Mouse (Mus musculus) forebrain, embryonic 11.5 days (tissue): ENCODE results near the gene Obscn. TPM values are rescaled to one million over a fixed set of nuclear protein-coding genes. Genes with fewer than 3 reads are reported as not detected.

Source experiments
- ATAC-seq: fragments of 200-750 bp; cut with Nextera tagmentation; replicated peaks from 2 replicates; pipeline ENCODE4 v1.8.0; 2017; ENCODE audit warnings: moderate TSS enrichment; ENCODE audit not compliant: low FRiP score
- DNase-seq: peaks from one replicate; pipeline ENCODE4 v3.0.0-alpha.2; 2017; ENCODE audit warnings: low spot score
- H3K27ac ChIP-seq: fragments of 300-500 bp; sonication (generic); 2 replicates; pipeline ENCODE4 v1.5.1; 2014; ENCODE audit warnings: low read depth, low read length
- H3K27me3 ChIP-seq: fragments of 300-500 bp; sonication (generic); 2 replicates; pipeline ENCODE4 v1.6.1; 2014; ENCODE audit warnings: mild to moderate bottlenecking, low read length, mixed read lengths; ENCODE audit not compliant: control insufficient read depth, insufficient read depth
- H3K36me3 ChIP-seq: fragments of 300-500 bp; sonication (generic); 2 replicates; pipeline ENCODE4 v1.6.1; 2014; ENCODE audit warnings: mild to moderate bottlenecking, low read length, moderate library complexity, mixed read lengths; ENCODE audit not compliant: control insufficient read depth, insufficient read depth
- H3K4me1 ChIP-seq: fragments of 300-500 bp; sonication (generic); replicated peaks from 2 replicates; pipeline ENCODE4 v1.6.1; 2014; ENCODE audit warnings: low read length, mixed read lengths; ENCODE audit not compliant: control insufficient read depth, insufficient read depth
- H3K4me2 ChIP-seq: fragments of 300-500 bp; sonication (generic); 2 replicates; pipeline ENCODE4 v1.6.1; 2014; ENCODE audit warnings: low read depth, mild to moderate bottlenecking, low read length, moderate library complexity, mixed read lengths; ENCODE audit not compliant: severe bottlenecking
- H3K4me3 ChIP-seq: fragments of 300-500 bp; sonication (generic); 2 replicates; pipeline ENCODE4 v1.5.1; 2014; ENCODE audit warnings: low read depth, low read length
- H3K9ac ChIP-seq: fragments of 300-500 bp; sonication (generic); 2 replicates; pipeline ENCODE4 v1.6.1; 2014; ENCODE audit warnings: low read length
- H3K9me3 ChIP-seq: fragments of 300-500 bp; sonication (generic); 2 replicates; pipeline ENCODE4 v1.6.1; 2016; ENCODE audit warnings: low read length, mixed read lengths; ENCODE audit not compliant: control insufficient read depth
- WGBS: fragments of 180-500 bp; shearing (Covaris S2); extraction: QIAGEN DNeasy Blood & Tissue Kit; methylation state at CpG from one replicate; pipeline ENCODE4 v1.1.7; 2014; 5-methylcytosine and 5-hydroxymethylcytosine counted together
- polyA plus RNA-seq: library from polyadenylated mRNA; unstranded; fragments of >200 nt; fragmentation: Nextera tagmentation; extraction: Ambion mirVana; gene quantifications from 2 replicates; pipeline ENCODE4 v1.2.1, GENCODE M21; 2014

Obscn gene
- polyA plus RNA-seq, 1 experiment from 2014 or later = 0.04 TPM

- Histone ChIP-seq H3K4me3 (peak overlapping the region; percentile 4; the same call in 1 of the 2 replicates), H3K4me2 (peak overlapping the region; percentile 13), H3K27ac (no peak overlapping the region), H3K9ac (no peak overlapping the region), H3K9me3 (no peaks in the 10 kb centered on the region), H3K4me1 (peaks cover 2% of the 10 kb centered on the region; the same call in 1 of the 2 replicates), H3K36me3 (no peaks in the 10 kb centered on the region), H3K27me3 (peaks cover 42% of the 10 kb centered on the region)
- DNase-seq (no peak), ATAC-seq (no peak)
- WGBS = 7% methylated on average over 55 of the region's 55 CpGs
Observed at GRCm38 (mm10) chr11:59135051-59135820, 966 bp downstream of the Obscn start.

GRCm38 (mm10) chr11:59134373-59134997 is 1.7 kb downstream of the Obscn start:
- Histone ChIP-seq H3K27me3 (peaks cover 42% of the 10 kb centered on the region), H3K9ac (no peak overlapping the region), H3K4me2 (0 out of 2 replicates have a peak overlapping the region, but pooled peaks have one; percentile 20), H3K4me3 (no peak overlapping the region), H3K9me3 (no peaks in the 10 kb centered on the region), H3K4me1 (peaks cover 2% of the 10 kb centered on the region; the same call in 1 of the 2 replicates), H3K36me3 (no peaks in the 10 kb centered on the region), H3K27ac (no peak overlapping the region)
- DNase-seq (no peak), ATAC-seq (no peak)
- WGBS = 7% methylated on average over 35 of the region's 35 CpGs

DNA sequence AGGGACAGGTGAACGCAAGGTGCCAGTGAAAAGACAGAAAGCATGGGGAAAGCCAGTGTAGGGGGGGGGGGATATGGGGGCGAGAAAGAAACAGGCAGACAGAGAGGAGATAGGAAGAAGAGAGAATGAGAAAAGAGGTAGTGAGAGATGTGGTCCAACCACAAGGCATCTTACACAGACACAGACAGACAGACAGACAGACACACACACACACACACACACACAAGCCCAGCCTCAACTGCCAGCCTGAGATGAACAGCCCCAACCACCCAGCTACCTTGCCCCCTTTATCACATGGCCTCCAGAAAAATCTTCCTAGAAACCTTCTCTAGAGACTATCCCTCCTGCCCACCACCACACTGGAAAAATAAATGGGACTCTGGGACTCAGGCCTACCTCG is 4.1 kb downstream of the Obscn start:
- no peak overlapping the region for H3K27ac ChIP-seq
- WGBS = 75% methylated on average over 3 of the region's 3 CpGs
- H3K4me3 ChIP-seq = no peak overlapping the region
- no peaks in the 10 kb centered on the region for H3K36me3 ChIP-seq
- H3K9me3 ChIP-seq = no peaks in the 10 kb centered on the region
- no peak overlapping the region for H3K9ac ChIP-seq
- peaks cover 2% of the 10 kb centered on the region; the same call in 1 of the 2 replicates for H3K4me1 ChIP-seq
- no peak overlapping the region for H3K4me2 ChIP-seq
- ATAC-seq (no peak), DNase-seq (no peak)
- peaks cover 36% of the 10 kb centered on the region for H3K27me3 ChIP-seq

- Histone ChIP-seq H3K4me1 (peaks cover 2% of the 10 kb centered on the region; the same call in 1 of the 2 replicates), H3K27me3 (peaks cover 29% of the 10 kb centered on the region), H3K9me3 (no peaks in the 10 kb centered on the region), H3K36me3 (no peaks in the 10 kb centered on the region), H3K4me2 (no peak overlapping the region), H3K4me3 (no peak overlapping the region), H3K9ac (no peak overlapping the region), H3K27ac (no peak overlapping the region)
- ATAC-seq (no peak), DNase-seq (no peak)
- 75% methylated on average over 18 of the region's 18 CpGs for whole genome bisulfite sequencing
Observed at GRCm38 (mm10) chr11:59131348-59131919, 4.8 kb downstream of the Obscn start.

DNA sequence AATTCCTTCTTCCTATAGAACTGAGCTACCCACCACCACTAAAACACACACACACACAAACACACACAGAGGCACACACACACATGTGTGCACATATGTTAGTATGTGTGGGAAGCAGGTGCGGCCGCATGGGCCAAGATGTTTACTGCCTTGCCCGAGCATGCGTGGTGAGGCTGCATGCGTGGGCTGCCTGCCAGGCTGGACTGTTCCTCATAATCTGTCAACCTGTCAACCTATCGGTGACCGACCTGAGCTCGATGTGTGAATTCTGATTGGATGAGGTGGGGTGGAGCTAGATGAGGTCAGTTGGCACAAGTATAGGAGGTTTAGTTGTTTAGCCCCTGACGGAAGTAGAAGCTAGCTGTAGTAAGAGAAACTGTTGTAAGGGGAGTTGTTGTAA is 5.4 kb downstream of the Obscn start:
- H3K9ac ChIP-seq = no peak overlapping the region
- no peak overlapping the region for H3K27ac ChIP-seq
- no peaks in the 10 kb centered on the region for H3K9me3 ChIP-seq
- H3K36me3 ChIP-seq = no peaks in the 10 kb centered on the region
- no peak overlapping the region for H3K4me2 ChIP-seq
- H3K4me3 ChIP-seq = no peak overlapping the region
- H3K4me1 ChIP-seq = peaks cover 2% of the 10 kb centered on the region; the same call in 1 of the 2 replicates
- no peak for ATAC-seq
- H3K27me3 ChIP-seq = peaks cover 23% of the 10 kb centered on the region
- no peak for DNase-seq
- 90% methylated on average over 9 of the region's 9 CpGs for WGBS

GRCm38 (mm10) chr11:59105945-59106344 is 30.3 kb downstream of the Obscn start:
- no peaks in the 10 kb centered on the region; the same call in 1 of the 2 replicates for H3K9me3 ChIP-seq
- ATAC-seq = no peak
- H3K4me3 ChIP-seq = no peak overlapping the region

DNA sequence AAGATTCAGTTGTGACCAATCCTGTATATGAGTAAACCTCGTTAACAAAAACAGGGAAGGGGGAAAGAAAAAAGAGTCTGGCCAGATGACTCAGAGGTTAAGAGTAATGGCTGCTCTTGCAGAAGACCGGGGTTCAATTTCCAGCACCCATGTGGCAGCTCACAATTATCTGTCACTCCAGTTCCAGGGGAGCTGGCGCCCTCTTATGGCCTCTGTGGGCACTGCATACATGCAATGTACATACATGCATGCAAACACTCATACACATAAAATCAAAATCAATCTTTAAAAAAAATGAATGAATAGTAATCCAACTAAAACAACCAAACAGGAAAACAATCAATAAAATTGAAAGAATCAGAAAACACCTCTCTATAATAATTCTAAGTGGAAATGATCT is 33.9 kb downstream of the Obscn start:
- H3K36me3 ChIP-seq = no peaks in the 10 kb centered on the region
- 71% methylated on average over 3 of the region's 3 CpGs for WGBS

More at GRCm38 (mm10) chr11:59105945-59106344, 30.3 kb downstream of the Obscn start:
- Histone ChIP-seq H3K9ac (no peak overlapping the region), H3K27me3 (no peaks in the 10 kb centered on the region), H3K36me3 (no peaks in the 10 kb centered on the region), H3K27ac (no peak overlapping the region), H3K4me1 (no peaks in the 10 kb centered on the region), H3K4me2 (no peak overlapping the region)
- no peak for DNase-seq
- WGBS = 95% methylated on average over 5 of the region's 5 CpGs

DNA sequence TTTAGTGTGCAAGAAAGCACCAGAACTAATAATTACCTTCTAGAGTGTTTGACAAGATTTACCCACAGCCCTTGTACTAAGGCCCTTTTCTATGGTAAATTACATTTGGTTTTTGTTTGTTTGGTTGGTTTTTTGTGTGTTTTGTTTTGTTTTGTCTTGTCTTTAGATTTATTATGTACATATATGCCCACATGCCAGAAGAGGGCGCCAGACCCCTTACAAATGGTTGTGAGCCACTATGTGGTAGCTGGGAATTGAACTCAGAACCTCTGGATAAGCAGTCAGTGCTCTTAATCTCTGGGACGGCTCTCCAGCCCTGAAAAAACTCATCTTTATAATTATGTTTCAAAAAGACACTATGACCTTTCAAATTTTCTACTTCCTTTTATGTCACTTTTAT is 37.9 kb downstream of the Obscn start:
- H3K4me2 ChIP-seq = no peak overlapping the region
- no peak overlapping the region for H3K4me3 ChIP-seq
- ATAC-seq (no peak), DNase-seq (peak; percentile 63)
- no peak overlapping the region for H3K27ac ChIP-seq
- no peaks in the 10 kb centered on the region; the same call in 1 of the 2 replicates for H3K9me3 ChIP-seq
- H3K27me3 ChIP-seq = no peaks in the 10 kb centered on the region
- no peak overlapping the region for H3K9ac ChIP-seq
- 27% methylated on average over 2 of the region's 2 CpGs for WGBS
- no peaks in the 10 kb centered on the region for H3K4me1 ChIP-seq
- H3K36me3 ChIP-seq = no peaks in the 10 kb centered on the region

More for the DNA sequence above, 33.9 kb downstream of the Obscn start:
- no peaks in the 10 kb centered on the region for H3K4me1 ChIP-seq
- no peaks in the 10 kb centered on the region; the same call in 1 of the 2 replicates for H3K9me3 ChIP-seq
- no peak overlapping the region for H3K4me2 ChIP-seq
- no peak overlapping the region for H3K27ac ChIP-seq
- ATAC-seq = no peak
- no peak overlapping the region for H3K4me3 ChIP-seq
- DNase-seq = no peak
- H3K27me3 ChIP-seq = no peaks in the 10 kb centered on the region
- H3K9ac ChIP-seq = no peak overlapping the region
